Mouse (Mus musculus): Measurements from ENCODE around the gene Tor1b. TPM values are rescaled to one million over a fixed set of nuclear protein-coding genes. Genes with fewer than 3 reads are reported as not detected.
"Not testable (repeated sequence)": the region's sequence is repeated elsewhere in the genome, so short reads cannot be mapped to it uniquely, and the experiment has no call there.

The Tor1b gene
- polyA plus RNA-seq, 1 experiment from 2014 or later: 23.3 TPM

DNA sequence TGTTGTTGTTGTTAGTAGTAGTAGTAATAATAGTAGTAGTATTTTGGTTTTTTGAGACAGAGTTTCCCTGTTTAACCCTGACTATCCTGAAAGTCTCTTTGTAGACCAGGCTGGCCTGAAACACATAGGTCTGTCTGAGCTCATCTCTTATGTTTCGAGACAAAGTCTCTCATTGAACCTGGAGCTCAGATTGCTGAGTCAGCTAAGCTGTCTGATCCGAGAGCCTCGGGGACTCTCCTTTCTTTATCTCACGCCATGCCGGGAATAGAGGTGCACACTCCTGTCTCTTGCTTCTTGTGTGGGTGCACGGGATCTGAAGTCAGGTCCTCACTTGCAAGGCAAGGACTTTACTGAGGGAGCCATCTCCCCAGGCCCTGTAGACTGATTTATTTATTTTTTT, 19.7 kb upstream of the Tor1b start:
- no peak for ATAC-seq (ENCODE audit: extremely low read depth, insufficient number of reproducible peaks, low FRiP score, low TSS enrichment)
- H3K4me1 ChIP-seq: peaks cover 18% of the 10 kb centered on the region
- no peaks in the 10 kb centered on the region for H3K36me3 ChIP-seq
- H3K4me2 ChIP-seq: no peak overlapping the region
- H3K27me3 ChIP-seq (replicated peaks): peaks cover 5% of the 10 kb centered on the region; the same call in 1 of the 2 replicates
- WGBS: 66% methylated on average over 6 of the region's 6 CpGs
- H3K4me3 ChIP-seq: no peak overlapping the region
- H3K9ac ChIP-seq: no peak overlapping the region
- H3K27ac ChIP-seq (replicated peaks): no peak overlapping the region
- H3K9me3 ChIP-seq: no peaks in the 10 kb centered on the region

DNA sequence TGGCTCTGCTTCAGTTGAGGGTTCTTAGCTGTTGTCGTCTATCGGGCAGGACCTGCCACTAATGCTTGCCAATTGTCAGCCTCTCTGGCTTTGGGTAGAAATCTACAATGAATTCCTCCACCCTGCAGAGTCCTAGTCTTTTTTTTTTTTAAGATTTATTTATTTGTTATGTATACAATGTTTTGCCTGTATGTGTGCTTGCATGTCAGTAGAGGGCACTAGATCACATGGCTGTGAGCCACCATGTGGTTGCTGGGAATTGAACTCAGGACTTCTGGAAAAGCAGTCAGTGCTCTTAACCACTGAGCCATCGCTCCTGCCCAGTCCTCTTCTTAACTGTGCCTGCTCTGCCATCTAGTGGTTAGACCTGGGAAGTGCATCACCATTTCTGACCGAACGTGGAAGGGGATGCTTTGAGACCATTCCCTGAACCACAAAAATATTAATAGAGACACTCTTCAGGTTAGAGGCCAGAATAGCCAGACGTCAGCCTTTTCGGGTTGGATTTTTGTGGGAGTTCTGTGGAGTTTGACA, 18.8 kb upstream of the Tor1b start:
- Histone ChIP-seq H3K9ac (no peak overlapping the region), H3K4me1 (peaks cover 11% of the 10 kb centered on the region), H3K9me3 (no peaks in the 10 kb centered on the region), H3K36me3 (no peaks in the 10 kb centered on the region), H3K4me3 (no peak overlapping the region), H3K27ac (replicated peaks) (no peak overlapping the region), H3K4me2 (no peak overlapping the region), H3K27me3 (replicated peaks) (peaks cover 5% of the 10 kb centered on the region; the same call in 1 of the 2 replicates)
- 15% methylated on average over 7 of the region's 7 CpGs for WGBS
- no peak for ATAC-seq (ENCODE audit: extremely low read depth, insufficient number of reproducible peaks, low FRiP score, low TSS enrichment)

DNA sequence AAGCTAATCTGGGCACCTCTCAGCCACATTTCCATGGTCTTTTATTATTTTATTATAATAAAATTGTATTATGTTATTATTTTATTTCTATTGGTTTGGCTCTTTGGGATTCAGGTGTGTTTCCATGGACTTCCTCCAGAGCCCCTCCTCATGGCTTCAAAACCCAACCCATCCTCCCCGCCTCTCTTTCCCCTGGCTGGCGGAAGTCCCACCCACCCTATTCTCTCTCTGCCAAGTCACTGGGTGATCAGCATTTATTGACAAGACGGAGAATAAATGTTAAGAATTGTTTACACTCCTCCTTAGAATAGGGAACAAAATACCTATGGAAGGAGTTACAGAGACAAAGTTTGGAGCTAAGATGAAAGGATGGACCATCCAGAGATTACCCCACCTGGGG, 16.0 kb upstream of the Tor1b start:
- Histone ChIP-seq H3K4me2 (no peak overlapping the region), H3K27ac (replicated peaks) (no peak overlapping the region), H3K4me1 (no peaks in the 10 kb centered on the region), H3K9me3 (no peaks in the 10 kb centered on the region), H3K9ac (no peak overlapping the region), H3K27me3 (replicated peaks) (peaks cover 5% of the 10 kb centered on the region; the same call in 1 of the 2 replicates), H3K4me3 (no peak overlapping the region), H3K36me3 (no peaks in the 10 kb centered on the region)
- ATAC-seq (ENCODE audit: extremely low read depth, insufficient number of reproducible peaks, low FRiP score, low TSS enrichment): no peak
- WGBS: 67% methylated on average over 3 of the region's 3 CpGs

DNA sequence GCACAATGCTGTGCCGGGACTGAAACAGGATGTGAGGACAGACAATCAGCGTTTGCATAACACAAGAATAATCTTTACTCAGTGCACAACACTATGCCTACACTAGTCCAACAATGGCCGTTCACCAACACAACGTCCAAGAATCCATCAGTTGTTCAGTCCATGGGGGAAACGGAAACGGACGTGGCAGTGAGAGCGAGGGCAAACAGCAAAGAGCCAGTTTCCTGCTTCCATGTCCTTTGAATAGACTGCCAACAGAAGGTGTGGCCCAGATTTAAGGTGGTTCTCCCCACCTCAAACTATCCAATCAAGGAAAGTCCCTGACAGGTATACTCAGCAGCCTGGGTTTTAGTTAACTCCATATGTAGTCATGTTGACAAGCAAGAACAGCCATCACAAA, 15.0 kb upstream of the Tor1b start:
- no peak for ATAC-seq (ENCODE audit: extremely low read depth, insufficient number of reproducible peaks, low FRiP score, low TSS enrichment)
- no peaks in the 10 kb centered on the region for H3K9me3 ChIP-seq
- no peak overlapping the region for H3K4me2 ChIP-seq
- H3K27me3 ChIP-seq (replicated peaks): peaks cover 5% of the 10 kb centered on the region; the same call in 1 of the 2 replicates
- H3K27ac ChIP-seq (replicated peaks): no peak overlapping the region
- H3K9ac ChIP-seq: no peak overlapping the region
- peaks cover 2% of the 10 kb centered on the region; the same call in 1 of the 2 replicates for H3K4me1 ChIP-seq
- H3K36me3 ChIP-seq: no peaks in the 10 kb centered on the region
- no peak overlapping the region for H3K4me3 ChIP-seq
- WGBS: 68% methylated on average over 8 of the region's 8 CpGs

DNA sequence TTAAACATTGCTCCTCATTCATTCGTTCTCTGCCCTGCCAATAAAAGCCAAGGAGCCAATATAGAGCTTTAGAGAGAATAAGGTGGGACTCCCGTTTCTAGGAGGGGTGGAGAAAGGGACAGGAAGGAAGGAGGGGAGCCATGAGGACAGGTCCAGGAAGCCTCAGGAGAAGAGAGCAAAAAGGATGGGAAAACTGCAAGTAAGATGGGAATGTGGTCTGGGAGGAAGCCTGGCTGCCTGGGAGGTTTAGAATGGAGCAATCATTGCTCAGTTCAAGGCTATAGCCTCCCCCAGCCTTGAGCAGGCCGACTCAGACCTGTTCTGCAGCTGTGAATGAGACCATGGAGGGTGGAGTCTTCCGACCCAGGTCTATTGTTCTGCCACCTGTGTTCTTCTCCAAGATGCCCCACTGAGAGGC, 14.2 kb upstream of the Tor1b start:
- H3K9me3 ChIP-seq: no peaks in the 10 kb centered on the region
- no peak overlapping the region for H3K4me2 ChIP-seq
- no peak overlapping the region for H3K27ac ChIP-seq (replicated peaks)
- no peak overlapping the region for H3K9ac ChIP-seq
- H3K4me1 ChIP-seq: peaks cover 2% of the 10 kb centered on the region; the same call in 1 of the 2 replicates
- H3K36me3 ChIP-seq: no peaks in the 10 kb centered on the region
- no peak for ATAC-seq (ENCODE audit: extremely low read depth, insufficient number of reproducible peaks, low FRiP score, low TSS enrichment)
- WGBS: 38% methylated on average over 4 of the region's 4 CpGs
- no peak overlapping the region for H3K4me3 ChIP-seq
- peaks cover 5% of the 10 kb centered on the region; the same call in 1 of the 2 replicates for H3K27me3 ChIP-seq (replicated peaks)

DNA sequence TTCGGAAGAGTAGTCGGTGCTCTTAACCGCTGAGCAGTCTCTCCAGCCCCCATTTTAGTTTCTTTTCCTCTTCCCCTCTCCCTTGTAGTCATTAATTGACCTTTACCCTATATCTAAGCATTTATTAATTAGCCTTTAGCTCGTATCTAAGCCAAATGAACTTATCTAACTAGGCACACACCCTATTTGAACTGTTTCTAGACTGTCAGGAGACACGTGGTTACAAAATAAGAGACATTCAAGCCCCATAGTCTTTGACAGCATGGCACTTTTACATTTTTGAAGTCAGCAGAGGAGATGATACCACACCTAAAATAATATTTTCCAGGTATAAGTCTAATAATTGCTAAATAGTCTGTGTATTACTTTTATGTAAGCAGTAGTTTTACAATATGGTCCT, 11.2 kb upstream of the Tor1b start:
- H3K4me2 ChIP-seq: no peak overlapping the region
- WGBS: 88% methylated on average over 5 of the region's 5 CpGs

DNA sequence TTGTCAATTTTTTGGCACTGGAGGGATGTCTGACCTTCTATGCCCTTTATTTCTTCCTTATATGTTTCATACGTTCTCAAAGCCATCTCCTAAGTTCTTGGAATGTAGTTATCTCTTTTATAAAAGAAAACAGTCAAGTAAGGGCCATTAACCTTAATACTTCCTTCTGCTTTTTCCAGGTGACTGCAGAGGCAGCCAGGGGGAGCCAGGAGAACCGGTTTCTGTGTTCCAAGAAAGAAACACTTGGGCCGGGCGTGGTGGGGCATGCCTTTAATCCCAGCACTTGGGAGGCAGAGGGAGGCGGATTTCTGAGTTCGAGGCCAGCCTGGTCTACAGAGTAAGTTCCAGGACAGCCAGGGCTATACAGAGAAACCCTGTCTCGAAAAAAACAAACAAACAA, 10.6 kb upstream of the Tor1b start:
- 36% methylated on average over 7 of the region's 7 CpGs for WGBS
- ATAC-seq (ENCODE audit: extremely low read depth, insufficient number of reproducible peaks, low FRiP score, low TSS enrichment); H3K9me3 ChIP-seq; H3K4me3 ChIP-seq; H3K4me1 ChIP-seq; H3K27me3 ChIP-seq (replicated peaks); H3K9ac ChIP-seq; H3K36me3 ChIP-seq; H3K27ac ChIP-seq (replicated peaks): not testable (repeated sequence)
- H3K4me2 ChIP-seq: peak overlapping the region; percentile 68

More for the DNA sequence above, 11.2 kb upstream of the Tor1b start:
- Histone ChIP-seq H3K27ac (replicated peaks) (no peak overlapping the region), H3K4me3 (no peak overlapping the region), H3K27me3 (replicated peaks) (no peaks in the 10 kb centered on the region; the same call in 1 of the 2 replicates), H3K4me1 (peaks cover 2% of the 10 kb centered on the region; the same call in 1 of the 2 replicates), H3K36me3 (no peaks in the 10 kb centered on the region), H3K9me3 (no peaks in the 10 kb centered on the region), H3K9ac (no peak overlapping the region)
- no peak for ATAC-seq (ENCODE audit: extremely low read depth, insufficient number of reproducible peaks, low FRiP score, low TSS enrichment)

DNA sequence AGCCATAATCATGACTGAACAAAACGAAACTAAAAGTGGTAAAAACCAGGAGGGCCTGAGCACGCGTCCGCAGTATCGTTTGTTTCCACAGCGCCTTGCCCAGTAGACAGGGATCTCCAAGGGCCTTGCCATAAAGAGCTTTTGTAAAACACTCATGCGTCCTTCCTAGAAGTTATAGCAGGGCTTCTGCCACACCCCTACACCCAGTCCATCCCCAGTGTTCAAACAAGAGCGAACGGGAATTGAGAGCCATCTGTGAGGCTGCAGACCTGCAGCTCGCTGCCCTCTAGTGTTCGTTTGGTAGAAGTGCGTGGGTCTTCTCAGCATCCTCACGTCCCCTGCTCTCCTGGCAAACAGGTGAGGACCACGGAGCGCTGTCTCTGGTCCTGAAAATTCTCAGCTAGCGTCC, 10.2 kb upstream of the Tor1b start:
- H3K4me2 ChIP-seq: peak overlapping the region; percentile 68
- H3K36me3 ChIP-seq: no peaks in the 10 kb centered on the region
- H3K4me3 ChIP-seq: peak overlapping the region; percentile 48
- peaks cover 2% of the 10 kb centered on the region; the same call in 1 of the 2 replicates for H3K4me1 ChIP-seq
- ATAC-seq (ENCODE audit: extremely low read depth, insufficient number of reproducible peaks, low FRiP score, low TSS enrichment): no peak
- H3K9ac ChIP-seq: peak overlapping the region; percentile 64; the same call in 1 of the 2 replicates
- no peaks in the 10 kb centered on the region for H3K9me3 ChIP-seq
- peaks cover 4% of the 10 kb centered on the region; the same call in 1 of the 2 replicates for H3K27me3 ChIP-seq (replicated peaks)
- 27% methylated on average over 16 of the region's 16 CpGs for WGBS
- no peak overlapping the region for H3K27ac ChIP-seq (replicated peaks)

DNA sequence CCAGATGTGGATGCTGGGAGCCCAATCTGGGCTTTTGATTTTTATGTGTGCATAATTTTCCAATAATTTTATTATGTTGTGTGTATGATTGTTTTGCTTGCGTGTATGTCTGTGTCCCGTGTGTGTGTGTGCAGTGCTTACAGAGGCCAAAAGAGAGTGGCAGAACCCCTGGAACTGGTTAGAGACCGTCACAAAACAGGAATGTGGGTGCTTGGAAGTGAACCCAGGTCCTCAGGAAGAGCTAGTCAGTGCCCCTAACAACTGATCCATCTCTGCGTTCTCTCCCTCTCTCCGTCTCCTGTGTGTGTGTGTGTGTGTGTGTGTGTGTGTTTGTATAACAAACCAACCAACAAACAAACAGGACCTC, 319 bp upstream of the Tor1b start:
- Histone ChIP-seq H3K36me3 (peaks cover 26% of the 10 kb centered on the region), H3K9me3 (no peaks in the 10 kb centered on the region; the same call in 1 of the 2 replicates), H3K4me2 (peak overlapping the region; percentile 92), H3K9ac (peak overlapping the region; percentile 96; the same call in 1 of the 2 replicates), H3K4me3 (peak overlapping the region; percentile 93), H3K27ac (replicated peaks) (peak overlapping the region; percentile 77), H3K27me3 (replicated peaks) (peaks cover 8% of the 10 kb centered on the region; the same call in 1 of the 2 replicates), H3K4me1 (peaks cover 31% of the 10 kb centered on the region)
- no peak for ATAC-seq (ENCODE audit: extremely low read depth, insufficient number of reproducible peaks, low FRiP score, low TSS enrichment)
- WGBS: 25% methylated on average over 5 of the region's 5 CpGs

DNA sequence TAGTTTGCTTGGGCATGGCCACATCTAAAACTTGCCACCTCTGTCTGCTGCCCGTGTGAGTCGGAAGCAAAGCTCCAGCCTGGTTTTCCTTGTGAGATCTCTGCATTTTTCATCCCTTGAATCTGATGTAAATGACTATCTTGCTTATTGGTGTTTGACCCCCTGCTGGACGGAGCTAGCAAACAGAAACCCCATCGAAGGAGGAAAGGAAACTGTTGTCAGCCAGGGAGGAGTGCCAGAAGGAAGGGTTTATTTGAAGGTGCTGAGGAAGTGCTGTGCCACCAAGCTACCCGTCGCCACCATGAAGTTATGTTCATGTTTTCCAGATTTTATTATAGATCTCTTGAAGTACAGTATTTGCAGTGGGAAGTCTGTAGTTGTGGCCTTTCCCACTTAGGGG, 2.0 kb downstream of the Tor1b start:
- H3K4me2 ChIP-seq: peak overlapping the region; percentile 92
- peak overlapping the region; percentile 96 for H3K9ac ChIP-seq
- H3K36me3 ChIP-seq: peaks cover 50% of the 10 kb centered on the region
- WGBS: 61% methylated on average over 6 of the region's 6 CpGs
- H3K27ac ChIP-seq (replicated peaks): no peak overlapping the region
- ATAC-seq (ENCODE audit: extremely low read depth, insufficient number of reproducible peaks, low FRiP score, low TSS enrichment): no peak
- H3K4me3 ChIP-seq: peak overlapping the region; percentile 13; the same call in 1 of the 2 replicates
- no peaks in the 10 kb centered on the region for H3K9me3 ChIP-seq
- H3K4me1 ChIP-seq: peaks cover 31% of the 10 kb centered on the region
- peaks cover 2% of the 10 kb centered on the region; the same call in 1 of the 2 replicates for H3K27me3 ChIP-seq (replicated peaks)

DNA sequence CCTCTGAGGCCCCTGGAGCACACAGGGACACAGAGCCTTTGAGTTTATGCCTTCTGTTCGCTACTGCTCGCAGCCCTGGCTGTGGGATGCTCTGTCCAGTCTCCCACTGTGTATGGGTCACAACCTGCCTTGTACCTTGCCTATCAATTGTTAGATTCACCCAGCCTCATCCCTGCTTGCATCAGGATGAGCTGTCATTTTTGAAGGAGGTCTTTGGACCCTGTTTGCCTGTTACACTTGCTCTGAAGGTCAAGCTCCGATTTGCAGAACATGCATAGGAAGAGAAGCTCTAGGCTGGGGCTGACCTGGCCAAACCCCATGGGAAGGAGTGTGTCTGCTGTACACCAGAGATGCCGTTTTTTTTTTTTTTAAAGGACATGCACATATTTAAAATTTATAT, 4.8 kb downstream of the Tor1b start:
- ATAC-seq (ENCODE audit: extremely low read depth, insufficient number of reproducible peaks, low FRiP score, low TSS enrichment): no peak
- WGBS: 86% methylated on average over 4 of the region's 4 CpGs
- H3K27me3 ChIP-seq (replicated peaks): no peaks in the 10 kb centered on the region
- no peak overlapping the region for H3K9ac ChIP-seq
- peaks cover 28% of the 10 kb centered on the region for H3K4me1 ChIP-seq
- no peak overlapping the region for H3K27ac ChIP-seq (replicated peaks)
- no peak overlapping the region for H3K4me2 ChIP-seq
- peaks cover 77% of the 10 kb centered on the region for H3K36me3 ChIP-seq
- no peak overlapping the region for H3K4me3 ChIP-seq
- no peaks in the 10 kb centered on the region for H3K9me3 ChIP-seq

DNA sequence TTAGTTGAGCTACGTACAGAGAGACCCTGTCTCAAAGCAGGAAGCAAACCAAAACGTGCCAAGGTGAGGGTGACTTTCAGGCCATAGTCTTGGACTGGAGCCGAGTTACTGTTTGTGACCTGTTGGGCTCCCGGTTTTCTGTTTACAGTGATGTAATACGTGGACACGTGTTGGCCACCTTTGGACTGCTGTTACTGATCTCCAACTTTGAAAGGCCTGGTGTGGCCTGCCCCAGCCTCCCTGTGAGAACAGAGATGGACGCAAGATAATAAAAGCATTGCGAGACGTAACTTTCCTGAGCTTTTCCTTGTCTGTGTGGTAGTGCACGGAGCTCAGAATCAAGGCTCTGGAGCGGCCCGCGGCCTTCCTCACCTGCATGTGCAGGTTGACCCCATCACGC, 6.0 kb downstream of the Tor1b start:
- Histone ChIP-seq H3K9me3 (no peaks in the 10 kb centered on the region), H3K27me3 (replicated peaks) (no peaks in the 10 kb centered on the region), H3K4me3 (no peak overlapping the region), H3K4me1 (peaks cover 23% of the 10 kb centered on the region), H3K4me2 (no peak overlapping the region), H3K36me3 (peaks cover 89% of the 10 kb centered on the region), H3K27ac (replicated peaks) (no peak overlapping the region), H3K9ac (no peak overlapping the region)
- WGBS: 89% methylated on average over 14 of the region's 14 CpGs
- no peak for ATAC-seq (ENCODE audit: extremely low read depth, insufficient number of reproducible peaks, low FRiP score, low TSS enrichment)

Measured in heart, embryonic 13.5 days (tissue).